Mouse (Mus musculus) heart, embryonic 12.5 days (tissue): Measurements from ENCODE around the gene Son. TPM values are rescaled to one million over a fixed set of nuclear protein-coding genes. Genes with fewer than 3 reads are reported as not detected.
"Not testable (repeated sequence)": the region's sequence is repeated elsewhere in the genome, so short reads cannot be mapped to it uniquely, and the experiment has no call there.

Source experiments
- ATAC-seq: fragments of 200-750 bp; cut with Nextera tagmentation; 2 replicates; pipeline ENCODE4 v1.8.0; 2017; ENCODE audit warnings: moderate TSS enrichment, moderate library complexity; ENCODE audit not compliant: insufficient number of reproducible peaks, low FRiP score
- H3K27ac ChIP-seq: fragments of 300-500 bp; sonication (generic); 2 replicates; pipeline ENCODE4 v1.5.1; 2016; ENCODE audit warnings: mild to moderate bottlenecking, moderate library complexity; ENCODE audit not compliant: poor library complexity, severe bottlenecking
- H3K27me3 ChIP-seq: fragments of 300-500 bp; sonication (generic); replicated peaks from 2 replicates; pipeline ENCODE4 v1.6.1; 2016; ENCODE audit warnings: mild to moderate bottlenecking, moderate library complexity
- H3K36me3 ChIP-seq: fragments of 300-500 bp; sonication (generic); 2 replicates; pipeline ENCODE4 v1.6.1; 2016; ENCODE audit warnings: mild to moderate bottlenecking, moderate library complexity
- H3K4me1 ChIP-seq: fragments of 300-500 bp; sonication (generic); replicated peaks from 2 replicates; pipeline ENCODE4 v1.6.1; 2016; ENCODE audit warnings: mild to moderate bottlenecking
- H3K4me2 ChIP-seq: fragments of 300-500 bp; sonication (generic); 2 replicates; pipeline ENCODE4 v1.6.1; 2016; ENCODE audit warnings: mild to moderate bottlenecking, moderate library complexity
- H3K4me3 ChIP-seq: fragments of 300-500 bp; sonication (generic); 2 replicates; pipeline ENCODE4 v1.5.1; 2016; ENCODE audit warnings: mild to moderate bottlenecking
- H3K9ac ChIP-seq: fragments of 300-500 bp; sonication (generic); 2 replicates; pipeline ENCODE4 v1.6.1; 2016; ENCODE audit warnings: mild to moderate bottlenecking, moderate library complexity
- H3K9me3 ChIP-seq: fragments of 300-500 bp; sonication (generic); replicated peaks from 2 replicates; pipeline ENCODE4 v1.6.1; 2016; ENCODE audit warnings: mild to moderate bottlenecking, moderate library complexity
- WGBS: fragments of 180-500 bp; shearing (Covaris S2); methylation state at CpG from one replicate; pipeline ENCODE4 v1.1.7; 2016; 5-methylcytosine and 5-hydroxymethylcytosine counted together
- polyA plus RNA-seq: library from polyadenylated mRNA; unstranded; fragments of >200 nt; fragmentation: Nextera tagmentation; extraction: Ambion mirVana; gene quantifications from 2 replicates; pipeline ENCODE4 v1.2.1, GENCODE M21; 2016

Son gene
- polyA plus RNA-seq, 1 experiment from 2014 or later: 97.8 TPM

- H3K27me3 ChIP-seq: no peaks in the 10 kb centered on the region
- no peak overlapping the region for H3K4me3 ChIP-seq
- no peak overlapping the region for H3K9ac ChIP-seq
- no peak overlapping the region for H3K27ac ChIP-seq
- H3K9me3 ChIP-seq: no peaks in the 10 kb centered on the region
- no peak for ATAC-seq
- 90% methylated on average over 5 of the region's 5 CpGs for WGBS
- peaks cover 88% of the 10 kb centered on the region for H3K36me3 ChIP-seq
- H3K4me2 ChIP-seq: no peak overlapping the region
- H3K4me1 ChIP-seq: no peaks in the 10 kb centered on the region
Observed at GRCm38 (mm10) chr16:91639161-91639560, 8.1 kb upstream of the Son start.

DNA sequence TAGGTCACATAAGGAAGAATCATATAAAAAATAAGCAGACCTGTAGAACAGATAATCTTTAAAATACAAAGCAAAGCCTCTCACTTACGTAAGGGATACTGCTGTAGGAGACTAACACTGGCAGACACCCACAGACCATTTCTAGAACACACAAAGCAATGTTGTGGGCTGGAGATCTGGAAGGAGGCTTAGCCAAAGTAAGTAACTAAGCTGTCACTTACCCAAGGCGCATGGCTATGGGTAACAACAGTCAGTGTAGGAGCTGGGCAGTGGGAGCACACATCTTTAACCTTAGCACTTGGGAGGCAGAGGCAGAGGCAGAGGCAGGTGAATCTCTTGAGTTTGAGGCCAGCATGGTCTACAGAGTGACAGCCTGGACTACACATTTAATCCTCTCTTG is 7.7 kb upstream of the Son start:
- peaks cover 84% of the 10 kb centered on the region for H3K36me3 ChIP-seq
- no peak overlapping the region for H3K4me2 ChIP-seq
- no peaks in the 10 kb centered on the region for H3K27me3 ChIP-seq
- 0 out of 2 replicates have a peak, but pooled peaks cover under 1% of the 10 kb centered on the region for H3K4me1 ChIP-seq
- H3K4me3 ChIP-seq: no peak overlapping the region
- 91% methylated on average over 2 of the region's 2 CpGs for WGBS
- H3K9ac ChIP-seq: 0 out of 2 replicates have a peak overlapping the region, but pooled peaks have one; percentile 41
- no peak for ATAC-seq
- H3K9me3 ChIP-seq: no peaks in the 10 kb centered on the region
- H3K27ac ChIP-seq: no peak overlapping the region

DNA sequence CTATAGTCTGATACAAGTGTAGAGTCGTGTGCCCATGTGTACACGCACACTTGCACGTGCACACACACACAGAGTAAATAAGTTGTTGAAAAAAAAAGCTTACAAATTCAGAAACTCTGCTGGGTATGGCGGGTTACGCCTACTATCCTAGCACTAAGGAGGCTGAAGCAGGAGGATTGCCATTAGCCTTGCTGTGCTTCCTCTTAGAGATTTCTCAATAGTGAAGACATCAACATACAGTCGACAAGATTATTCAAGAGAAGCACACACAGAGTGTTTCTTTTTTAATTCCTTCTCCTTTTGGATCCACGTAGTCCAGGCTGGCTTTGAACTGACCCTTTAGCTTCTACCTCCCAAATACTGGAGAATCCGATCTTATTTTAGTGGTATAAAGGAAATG is 7.1 kb upstream of the Son start:
- no peak overlapping the region for H3K9ac ChIP-seq
- H3K27ac ChIP-seq: no peak overlapping the region
- no peaks in the 10 kb centered on the region for H3K9me3 ChIP-seq
- ATAC-seq: no peak
- H3K36me3 ChIP-seq: peaks cover 79% of the 10 kb centered on the region
- no peak overlapping the region for H3K4me2 ChIP-seq
- H3K4me3 ChIP-seq: no peak overlapping the region
- WGBS: 93% methylated on average over 8 of the region's 8 CpGs
- 0 out of 2 replicates have a peak, but pooled peaks cover 2% of the 10 kb centered on the region for H3K4me1 ChIP-seq
- H3K27me3 ChIP-seq: no peaks in the 10 kb centered on the region

DNA sequence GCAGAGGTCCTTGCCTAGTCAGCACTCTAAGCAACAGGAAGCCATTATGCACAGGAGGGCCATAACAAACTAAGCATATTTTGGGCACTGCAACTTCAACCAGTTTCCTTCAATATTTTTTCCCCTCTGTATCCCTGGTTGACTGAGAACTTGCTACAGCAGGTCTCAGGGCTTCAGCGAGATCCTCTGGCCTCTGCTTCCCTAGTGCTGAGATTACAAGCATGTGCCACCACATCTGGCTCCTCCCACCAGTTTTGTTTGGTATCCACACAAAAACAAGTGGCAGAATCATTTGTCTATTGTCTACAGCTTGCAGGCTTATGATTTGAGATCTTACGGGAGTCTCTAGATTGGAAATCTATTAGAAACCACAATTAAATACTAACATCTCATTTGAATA is 2.4 kb upstream of the Son start:
- no peak for ATAC-seq
- 77% methylated on average over 2 of the region's 2 CpGs for WGBS

DNA sequence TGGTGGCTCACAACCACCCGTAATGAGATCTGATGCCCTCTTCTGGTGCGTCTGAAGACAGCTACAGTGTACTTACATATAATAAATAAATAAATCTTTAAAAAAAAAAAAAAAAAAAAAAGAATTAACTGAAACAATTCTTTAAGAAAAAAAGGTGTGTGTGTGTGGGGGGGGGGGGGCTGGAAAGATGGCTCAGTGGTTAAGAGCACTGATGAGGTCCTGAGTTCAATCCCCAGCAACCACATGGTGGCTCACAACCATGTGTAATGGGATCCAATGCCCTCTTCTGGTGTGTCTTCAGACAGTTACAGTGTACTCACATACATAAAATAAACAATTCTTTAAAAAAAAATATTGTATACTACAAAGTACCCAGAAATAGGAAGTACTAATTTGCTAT is 1.9 kb upstream of the Son start:
- WGBS: 82% methylated on average over 1 of the region's 2 CpGs
- not testable (repeated sequence) for H3K4me3 ChIP-seq, H3K9ac ChIP-seq, H3K27ac ChIP-seq, H3K9me3 ChIP-seq, ATAC-seq, H3K4me1 ChIP-seq, H3K27me3 ChIP-seq
- Histone ChIP-seq H3K36me3 (peaks cover 28% of the 10 kb centered on the region), H3K4me2 (peak overlapping the region; percentile 31; the same call in 1 of the 2 replicates)

More for the DNA sequence above, 2.4 kb upstream of the Son start:
- H3K4me3 ChIP-seq: no peak overlapping the region
- H3K9ac ChIP-seq: no peak overlapping the region
- peaks cover 33% of the 10 kb centered on the region for H3K36me3 ChIP-seq
- peaks cover 6% of the 10 kb centered on the region for H3K4me1 ChIP-seq
- H3K4me2 ChIP-seq: no peak overlapping the region
- H3K9me3 ChIP-seq: no peaks in the 10 kb centered on the region
- H3K27ac ChIP-seq: no peak overlapping the region
- H3K27me3 ChIP-seq: no peaks in the 10 kb centered on the region

GRCm38 (mm10) chr16:91645995-91646602 is 1.2 kb upstream of the Son start:
- no peak for ATAC-seq
- Histone ChIP-seq H3K4me2 (peak overlapping the region; percentile 93), H3K9ac (peak overlapping the region; percentile 78), H3K4me3 (peak overlapping the region; percentile 87), H3K27me3 (no peaks in the 10 kb centered on the region), H3K4me1 (peaks cover 8% of the 10 kb centered on the region), H3K36me3 (peaks cover 25% of the 10 kb centered on the region), H3K9me3 (no peaks in the 10 kb centered on the region), H3K27ac (0 out of 2 replicates have a peak overlapping the region, but pooled peaks have one; percentile 99)
- WGBS: 2% methylated on average over 11 of the region's 11 CpGs

DNA sequence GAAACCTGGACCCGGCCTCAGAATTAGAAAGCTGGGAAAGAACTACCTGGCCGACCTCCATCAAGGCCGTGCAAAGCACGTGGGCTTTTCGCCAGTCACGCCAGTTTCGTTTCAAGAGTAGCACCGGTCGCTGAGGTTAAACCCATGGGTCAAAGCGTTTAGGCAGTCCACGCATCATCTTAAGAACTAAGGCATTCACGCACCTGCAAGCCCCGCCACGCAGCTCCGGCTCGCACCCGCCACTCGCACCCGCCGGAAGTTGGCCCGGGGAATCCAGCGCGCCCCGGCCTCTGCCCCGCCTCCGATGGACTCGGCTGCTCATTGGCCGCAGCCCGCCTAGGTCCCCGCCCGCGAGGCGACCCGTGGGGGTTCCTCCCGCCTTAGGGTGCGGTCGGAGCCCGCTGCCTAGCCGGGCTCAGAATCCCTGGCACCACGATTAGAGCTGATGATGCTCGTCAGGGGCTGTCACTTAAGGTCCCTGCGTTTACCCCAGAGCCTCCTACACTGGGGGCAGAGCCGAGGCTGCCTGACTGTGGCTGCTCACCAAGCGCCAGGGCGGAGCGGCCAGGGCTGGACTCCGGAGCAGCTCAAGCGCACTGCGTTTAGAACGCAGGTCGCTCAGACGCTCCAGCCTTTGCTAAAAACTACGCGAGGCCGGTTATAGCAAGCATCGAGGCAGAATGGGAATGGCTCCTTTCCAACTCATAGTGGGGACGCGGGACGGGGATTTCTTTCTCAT is 456 bp upstream of the Son start, which contains the start of gene Gart:
Gart (minus strand) TSS at position 272 of the 739 bp plus-strand sequence.
- Histone ChIP-seq H3K27ac (peak within 1 kb of the TSS; percentile 99), H3K9ac (peak within 1 kb of the TSS; percentile 95), H3K4me3 (peak within 1 kb of the TSS; percentile 87), H3K36me3 (peaks cover 23% of the 10 kb centered on the region), H3K4me2 (peak within 1 kb of the TSS; percentile 93), H3K4me1 (peaks cover 8% of the 10 kb centered on the region), H3K27me3 (no peaks in the 10 kb centered on the region), H3K9me3 (no peaks in the 10 kb centered on the region)
- peak; percentile 92 for ATAC-seq
- WGBS: under 1% methylated on average over 59 of the region's 59 CpGs

DNA sequence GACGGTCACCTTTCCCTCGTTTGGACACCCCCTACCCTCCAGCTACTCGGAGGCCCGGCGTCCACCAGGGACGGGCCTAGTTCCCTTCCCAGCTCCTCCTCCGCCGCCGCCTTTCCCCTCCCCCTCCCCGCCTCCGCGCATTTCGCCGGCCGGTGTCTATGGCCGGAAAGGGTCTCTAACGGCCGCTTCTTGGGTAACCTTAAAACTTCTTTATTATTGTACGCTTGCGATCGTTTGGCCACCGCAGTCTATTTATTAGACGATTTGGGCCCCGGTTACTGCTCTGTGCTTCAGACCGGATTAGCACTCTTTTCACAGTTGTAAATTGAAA is 879 bp downstream of the Son start:
- peaks cover 12% of the 10 kb centered on the region for H3K4me1 ChIP-seq
- no peaks in the 10 kb centered on the region for H3K9me3 ChIP-seq
- WGBS: under 1% methylated on average over 25 of the region's 25 CpGs
- H3K4me3 ChIP-seq: peak overlapping the region; percentile 87
- ATAC-seq: peak; percentile 76
- H3K36me3 ChIP-seq: peaks cover 19% of the 10 kb centered on the region
- peak overlapping the region; percentile 55 for H3K4me2 ChIP-seq
- peak overlapping the region; percentile 95 for H3K9ac ChIP-seq
- no peaks in the 10 kb centered on the region for H3K27me3 ChIP-seq
- peak overlapping the region; percentile 99 for H3K27ac ChIP-seq

DNA sequence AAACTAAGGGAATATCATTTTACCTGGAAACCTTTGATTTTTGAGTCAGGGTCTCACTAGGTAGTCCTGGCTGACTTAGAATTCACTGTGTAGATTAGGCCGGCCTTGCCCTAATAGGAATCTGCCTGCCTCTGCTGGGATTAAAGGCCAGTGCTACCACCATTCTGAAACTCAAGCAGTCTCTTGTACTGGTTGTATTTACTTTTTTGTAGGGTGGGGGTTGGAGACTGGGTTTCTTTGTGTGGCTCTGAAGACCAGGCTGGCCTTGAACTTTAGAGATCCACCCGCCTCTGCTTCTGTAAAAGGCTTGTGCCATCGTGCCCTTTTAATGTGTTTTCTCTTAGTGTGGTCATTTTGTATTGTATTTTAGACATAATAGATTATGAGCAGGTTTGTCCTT is 1.9 kb downstream of the Son start:
- peak overlapping the region; percentile 57 for H3K9ac ChIP-seq
- peak overlapping the region; percentile 79 for H3K4me2 ChIP-seq
- H3K9me3 ChIP-seq: no peaks in the 10 kb centered on the region
- no peaks in the 10 kb centered on the region for H3K27me3 ChIP-seq
- peaks cover 12% of the 10 kb centered on the region for H3K4me1 ChIP-seq
- 55% methylated on average over 3 of the region's 3 CpGs for WGBS
- no peak overlapping the region for H3K27ac ChIP-seq
- peak overlapping the region; percentile 40 for H3K4me3 ChIP-seq
- no peak for ATAC-seq
- peaks cover 21% of the 10 kb centered on the region for H3K36me3 ChIP-seq

GRCm38 (mm10) chr16:91649781-91650180 is 2.5 kb downstream of the Son start:
- Histone ChIP-seq H3K36me3 (peaks cover 24% of the 10 kb centered on the region), H3K9ac (no peak overlapping the region), H3K27me3 (no peaks in the 10 kb centered on the region), H3K27ac (no peak overlapping the region), H3K4me1 (peaks cover 10% of the 10 kb centered on the region), H3K4me3 (no peak overlapping the region), H3K4me2 (no peak overlapping the region), H3K9me3 (no peaks in the 10 kb centered on the region)
- ATAC-seq: no peak

- Histone ChIP-seq H3K4me1 (peaks cover 10% of the 10 kb centered on the region), H3K27me3 (no peaks in the 10 kb centered on the region), H3K36me3 (peaks cover 48% of the 10 kb centered on the region), H3K4me2 (no peak overlapping the region), H3K9me3 (no peaks in the 10 kb centered on the region), H3K9ac (no peak overlapping the region), H3K4me3 (no peak overlapping the region), H3K27ac (no peak overlapping the region)
- WGBS: 90% methylated on average over 3 of the region's 3 CpGs
- no peak for ATAC-seq
Observed at GRCm38 (mm10) chr16:91652191-91652590, 4.9 kb downstream of the Son start.
